Mouse (Mus musculus) embryonic facial prominence, embryonic 11.5 days (tissue): Measurements from ENCODE around the gene Mutyh. TPM values are rescaled to one million over a fixed set of nuclear protein-coding genes. Genes with fewer than 3 reads are reported as not detected.

Source experiments
- ATAC-seq: fragments of 200-750 bp; cut with Nextera tagmentation; replicated peaks from 2 replicates; pipeline ENCODE4 v1.8.0; 2017; ENCODE audit warnings: low read depth; ENCODE audit not compliant: insufficient number of reproducible peaks, low FRiP score, low TSS enrichment
- DNase-seq: peaks from one replicate; pipeline ENCODE4 v3.0.0-alpha.2; 2015; ENCODE audit warnings: low spot score
- H3K27ac ChIP-seq: fragments of 300-500 bp; sonication (generic); replicated peaks from 2 replicates; pipeline ENCODE4 v1.5.1; 2014; ENCODE audit warnings: mild to moderate bottlenecking, low read depth, low read length, control low read depth
- H3K27me3 ChIP-seq: fragments of 300-500 bp; sonication (generic); 2 replicates; pipeline ENCODE4 v1.6.1; 2014; ENCODE audit warnings: mild to moderate bottlenecking, low read length, moderate library complexity, mixed read lengths; ENCODE audit not compliant: control insufficient read depth, insufficient read depth
- H3K36me3 ChIP-seq: fragments of 300-500 bp; sonication (generic); replicated peaks from 2 replicates; pipeline ENCODE4 v1.6.1; 2014; ENCODE audit warnings: low read depth, mild to moderate bottlenecking, low read length, moderate library complexity, mixed read lengths; ENCODE audit not compliant: control insufficient read depth, insufficient read depth
- H3K4me1 ChIP-seq: fragments of 300-500 bp; sonication (generic); 2 replicates; pipeline ENCODE4 v1.6.1; 2014; ENCODE audit warnings: low read length, mixed read lengths; ENCODE audit not compliant: control insufficient read depth, insufficient read depth
- H3K4me2 ChIP-seq: fragments of 300-500 bp; sonication (generic); 2 replicates; pipeline ENCODE4 v1.6.1; 2014; ENCODE audit warnings: low read depth, mild to moderate bottlenecking, control low read depth, low read length, moderate library complexity
- H3K4me3 ChIP-seq: fragments of 300-500 bp; sonication (generic); 2 replicates; pipeline ENCODE4 v1.5.1; 2014; ENCODE audit warnings: low read depth, low read length, control low read depth
- H3K9ac ChIP-seq: fragments of 300-500 bp; sonication (generic); replicated peaks from 2 replicates; pipeline ENCODE4 v1.6.1; 2014; ENCODE audit warnings: mild to moderate bottlenecking, control low read depth, low read length
- H3K9me3 ChIP-seq: fragments of 300-500 bp; sonication (generic); replicated peaks from 2 replicates; pipeline ENCODE4 v1.6.1; 2016; ENCODE audit warnings: mild to moderate bottlenecking, low read length, inconsistent platforms, mixed read lengths; ENCODE audit not compliant: control insufficient read depth
- WGBS: fragments of 180-500 bp; shearing (Covaris S2); extraction: QIAGEN DNeasy Blood & Tissue Kit; methylation state at CpG from one replicate; pipeline ENCODE4 v1.1.7; 2014; 5-methylcytosine and 5-hydroxymethylcytosine counted together
- polyA plus RNA-seq: library from polyadenylated mRNA; unstranded; fragments of >200 nt; fragmentation: Nextera tagmentation; extraction: Ambion mirVana; gene quantifications from 2 replicates; pipeline ENCODE4 v1.2.1, GENCODE M21; 2014

Gene Mutyh
- polyA plus RNA-seq, 1 experiment from 2014 or later = 13.9 TPM

GRCm38 (mm10) chr4:116781366-116781765 lies 26.2 kb upstream of the Mutyh start:
- ATAC-seq (no peak), DNase-seq (no peak)
- no peak overlapping the region for H3K27ac ChIP-seq
- H3K9me3 ChIP-seq = no peaks in the 10 kb centered on the region
- no peaks in the 10 kb centered on the region for H3K36me3 ChIP-seq
- no peak overlapping the region for H3K4me2 ChIP-seq
- H3K4me1 ChIP-seq = no peaks in the 10 kb centered on the region
- no peaks in the 10 kb centered on the region for H3K27me3 ChIP-seq
- no peak overlapping the region for H3K4me3 ChIP-seq
- WGBS = 66% methylated on average over 2 of the region's 2 CpGs
- no peak overlapping the region for H3K9ac ChIP-seq

- no peak overlapping the region for H3K4me3 ChIP-seq
- DNase-seq (peak; percentile 1), ATAC-seq (no peak)
- no peak overlapping the region for H3K4me2 ChIP-seq
- no peaks in the 10 kb centered on the region for H3K4me1 ChIP-seq
- no peaks in the 10 kb centered on the region for H3K9me3 ChIP-seq
- no peaks in the 10 kb centered on the region for H3K27me3 ChIP-seq
- H3K9ac ChIP-seq = no peak overlapping the region
- no peak overlapping the region for H3K27ac ChIP-seq
- H3K36me3 ChIP-seq = no peaks in the 10 kb centered on the region
- 14% methylated on average over 8 of the region's 8 CpGs for WGBS
Observed at GRCm38 (mm10) chr4:116782171-116782570, 25.4 kb upstream of the Mutyh start.

- DNase-seq (no peak), ATAC-seq (no peak)
- Histone ChIP-seq H3K4me2 (no peak overlapping the region), H3K4me1 (no peaks in the 10 kb centered on the region), H3K4me3 (no peak overlapping the region), H3K27ac (no peak overlapping the region), H3K9ac (no peak overlapping the region), H3K27me3 (no peaks in the 10 kb centered on the region), H3K9me3 (no peaks in the 10 kb centered on the region), H3K36me3 (no peaks in the 10 kb centered on the region)
- 100% methylated on average over 1 of the region's 1 CpGs for WGBS
Observed at GRCm38 (mm10) chr4:116786587-116786986, 20.9 kb upstream of the Mutyh start.

GRCm38 (mm10) chr4:116787985-116788760 lies 19.4 kb upstream of the Mutyh start:
- no peak overlapping the region for H3K4me3 ChIP-seq
- H3K9ac ChIP-seq = no peak overlapping the region
- H3K9me3 ChIP-seq = no peaks in the 10 kb centered on the region
- no peaks in the 10 kb centered on the region for H3K27me3 ChIP-seq
- no peaks in the 10 kb centered on the region for H3K4me1 ChIP-seq
- no peak overlapping the region for H3K27ac ChIP-seq
- no peak overlapping the region for H3K4me2 ChIP-seq
- DNase-seq = peak; percentile 19
- no peaks in the 10 kb centered on the region for H3K36me3 ChIP-seq
- ATAC-seq = no peak
- WGBS = 41% methylated on average over 7 of the region's 7 CpGs

GRCm38 (mm10) chr4:116788956-116789355 lies 18.6 kb upstream of the Mutyh start:
- H3K4me1 ChIP-seq = no peaks in the 10 kb centered on the region
- 0% methylated on average over 3 of the region's 3 CpGs for WGBS
- DNase-seq (peak; percentile 95), ATAC-seq (no peak; the same call in 1 of the 2 replicates)
- no peak overlapping the region for H3K4me3 ChIP-seq
- H3K4me2 ChIP-seq = no peak overlapping the region
- H3K27ac ChIP-seq = no peak overlapping the region
- H3K9me3 ChIP-seq = no peaks in the 10 kb centered on the region
- no peaks in the 10 kb centered on the region for H3K27me3 ChIP-seq
- H3K36me3 ChIP-seq = no peaks in the 10 kb centered on the region
- H3K9ac ChIP-seq = no peak overlapping the region

GRCm38 (mm10) chr4:116792453-116792852 lies 15.1 kb upstream of the Mutyh start:
- H3K27ac ChIP-seq = no peak overlapping the region
- H3K9ac ChIP-seq = no peak overlapping the region
- H3K4me2 ChIP-seq = no peak overlapping the region
- no peak overlapping the region for H3K4me3 ChIP-seq
- H3K27me3 ChIP-seq = no peaks in the 10 kb centered on the region
- no peaks in the 10 kb centered on the region for H3K4me1 ChIP-seq
- H3K9me3 ChIP-seq = no peaks in the 10 kb centered on the region
- DNase-seq (no peak), ATAC-seq (no peak)
- 93% methylated on average over 8 of the region's 8 CpGs for WGBS
- no peaks in the 10 kb centered on the region for H3K36me3 ChIP-seq

- H3K27ac ChIP-seq = no peak overlapping the region
- DNase-seq (no peak), ATAC-seq (no peak)
- 88% methylated on average over 2 of the region's 2 CpGs for WGBS
- H3K27me3 ChIP-seq = no peaks in the 10 kb centered on the region
- H3K9ac ChIP-seq = no peak overlapping the region
- no peak overlapping the region for H3K4me2 ChIP-seq
- no peaks in the 10 kb centered on the region for H3K9me3 ChIP-seq
- no peaks in the 10 kb centered on the region for H3K4me1 ChIP-seq
- no peaks in the 10 kb centered on the region for H3K36me3 ChIP-seq
- no peak overlapping the region for H3K4me3 ChIP-seq
Observed at GRCm38 (mm10) chr4:116794273-116794672, 13.2 kb upstream of the Mutyh start.

- Histone ChIP-seq H3K9me3 (no peaks in the 10 kb centered on the region), H3K4me3 (no peak overlapping the region), H3K27me3 (no peaks in the 10 kb centered on the region), H3K9ac (no peak overlapping the region), H3K27ac (no peak overlapping the region), H3K36me3 (no peaks in the 10 kb centered on the region), H3K4me1 (no peaks in the 10 kb centered on the region), H3K4me2 (no peak overlapping the region)
- no peak for DNase-seq
- ATAC-seq = no peak
- 81% methylated on average over 1 of the region's 1 CpGs for WGBS
Observed at GRCm38 (mm10) chr4:116796442-116797110, 10.9 kb upstream of the Mutyh start.
